25 mouse cellular contexts compared by ENCODE assay signal in genomic region chr4:130917564-130917963, GRCm38 (mm10). TPM values are rescaled to one million over a fixed set of nuclear protein-coding genes. Genes with fewer than 3 reads are reported as not detected.
DNase-seq lines count a peak whose midpoint lies in the region; ATAC-seq and TF ChIP-seq lines count a peak whose summit lies in the region.
"Had no signal": no experiment of that assay in that cellular context is flagged by ENCODE, and none has a peak within 500 bp of the region (broad histone marks: within the 10 kb centered on the region; RNA-seq: fewer than 3 reads in every experiment).

No protein-coding gene starts in this region.

- H3K4me2 ChIP-seq in stomach, postnatal 0 days (replicated peaks; ENCODE audit: low read depth), result no peak overlapping the region
- no peak overlapping the region for H3K4me2 ChIP-seq in intestine, postnatal 0 days (replicated peaks; ENCODE audit: low read depth)
- H3K4me2 ChIP-seq: heart, embryonic 12.5 days; hindbrain, embryonic 15.5 days; intestine, embryonic 15.5 days; kidney, embryonic 15.5 days; limb, embryonic 12.5 days; liver, embryonic 13.5 days; midbrain, embryonic 11.5 days had no signal

- no peak for TF ChIP-seq CTCF in gastrocnemius, adult 2 months (IDR thresholded peaks at IDR 0.05)
- no peak for TF ChIP-seq CTCF in bone marrow, adult 2 months (IDR thresholded peaks at IDR 0.05; ENCODE audit: control insufficient read depth, insufficient read depth, low read length)
- TF ChIP-seq CTCF in stomach, postnatal 0 days (IDR thresholded peaks at IDR 0.05; ENCODE audit: low read depth), result no peak
- no peak for TF ChIP-seq CTCF in intestine, postnatal 0 days (IDR thresholded peaks at IDR 0.05; ENCODE audit: low read depth)

- intact Hi-C loops in gastrocnemius, adult 2 months (cut with DNase I), result no loop called here

- no peaks in the 10 kb centered on the region for H3K27me3 ChIP-seq in megakaryocyte, embryonic 14.5 days (replicated peaks)
- no peaks in the 10 kb centered on the region for H3K27me3 ChIP-seq in stomach, postnatal 0 days (ENCODE audit: control insufficient read depth, insufficient read depth, low read length)
- no peaks in the 10 kb centered on the region for H3K27me3 ChIP-seq in intestine, postnatal 0 days (replicated peaks; ENCODE audit: control insufficient read depth, insufficient read depth, low read length)
- H3K27me3 ChIP-seq: heart, embryonic 12.5 days; hindbrain, embryonic 15.5 days; intestine, embryonic 15.5 days; kidney, embryonic 15.5 days; limb, embryonic 12.5 days; liver, embryonic 13.5 days; Patski had no signal

- 53% methylated on average over 4 of the region's 4 CpGs for WGBS in bone marrow, adult 2 months
- 62% methylated on average over 4 of the region's 4 CpGs for WGBS in stomach, postnatal 0 days
- 65% methylated on average over 4 of the region's 4 CpGs for WGBS in intestine, postnatal 0 days

- no peak overlapping the region for H3K4me3 ChIP-seq in gastrocnemius, adult 2 months
- peak overlapping the region; percentile 97 for H3K4me3 ChIP-seq in megakaryocyte, embryonic 14.5 days (replicated peaks)
- H3K4me3 ChIP-seq in bone marrow, adult 2 months (replicated peaks; ENCODE audit: control insufficient read depth, low read depth, low read length), result no peak overlapping the region
- no peak overlapping the region for H3K4me3 ChIP-seq in stomach, postnatal 0 days (ENCODE audit: low read depth, low read length)
- H3K4me3 ChIP-seq in intestine, postnatal 0 days (ENCODE audit: low read depth, low read length), result no peak overlapping the region
- H3K4me3 ChIP-seq: heart, embryonic 12.5 days; hindbrain, embryonic 15.5 days; intestine, embryonic 15.5 days; kidney, embryonic 15.5 days; limb, embryonic 12.5 days; liver, embryonic 13.5 days had no signal

- no peak overlapping the region for H3K9ac ChIP-seq in stomach, postnatal 0 days (ENCODE audit: low read length)
- H3K9ac ChIP-seq in intestine, postnatal 0 days (ENCODE audit: low read depth, low read length), result no peak overlapping the region
- H3K9ac ChIP-seq: heart, embryonic 12.5 days; hindbrain, embryonic 15.5 days; intestine, embryonic 15.5 days; kidney, embryonic 15.5 days; limb, embryonic 12.5 days; liver, embryonic 13.5 days had no signal

- no peak for DNase-seq in gastrocnemius, adult 2 months
- no peak for DNase-seq in gastrocnemius, adult 18-20 months (ENCODE audit: low spot score)
- DNase-seq in stomach, postnatal 0 days (ENCODE audit: low spot score), result peak; percentile 29
- DNase-seq: cerebellum, adult 11-12 months; cerebellum, postnatal 36 days; heart, postnatal 14 days; liver, embryonic 13.5 days had no signal

- ATAC-seq in megakaryocyte, adult 5-6 weeks (ENCODE audit: poor library complexity, severe bottlenecking), result no peak
- ATAC-seq in stomach, postnatal 0 days (ENCODE audit: low FRiP score, low TSS enrichment), result 0 out of 2 replicates have a peak, but pooled peaks have one; percentile 36
- ATAC-seq in intestine, postnatal 0 days, result no peak
- ATAC-seq: intestine, embryonic 15.5 days; lung, postnatal 0 days; Patski had no signal

- TF ChIP-seq EP300 in stomach, postnatal 0 days (optimal IDR thresholded peaks at IDR 0.05), result no peak

- H3K4me1 ChIP-seq in megakaryocyte, embryonic 14.5 days, result peaks cover 82% of the 10 kb centered on the region
- peaks cover 18% of the 10 kb centered on the region for H3K4me1 ChIP-seq in bone marrow, adult 2 months (ENCODE audit: control insufficient read depth, insufficient read depth, low read length)
- no peaks in the 10 kb centered on the region for H3K4me1 ChIP-seq in stomach, postnatal 0 days (replicated peaks; ENCODE audit: control insufficient read depth, insufficient read depth)
- no peaks in the 10 kb centered on the region for H3K4me1 ChIP-seq in intestine, postnatal 0 days (replicated peaks; ENCODE audit: control insufficient read depth, insufficient read depth, low read length)

- peaks cover 74% of the 10 kb centered on the region for H3K36me3 ChIP-seq in megakaryocyte, embryonic 14.5 days (replicated peaks; ENCODE audit: low read length)
- no peaks in the 10 kb centered on the region for H3K36me3 ChIP-seq in stomach, postnatal 0 days (ENCODE audit: control insufficient read depth, insufficient read depth, low read length)
- no peaks in the 10 kb centered on the region for H3K36me3 ChIP-seq in intestine, postnatal 0 days (ENCODE audit: control insufficient read depth, insufficient read depth)
- H3K36me3 ChIP-seq: heart, embryonic 12.5 days; hindbrain, embryonic 15.5 days; intestine, embryonic 15.5 days; kidney, embryonic 15.5 days; limb, embryonic 12.5 days; liver, embryonic 13.5 days had no signal

- no peak for TF ChIP-seq POLR2A in bone marrow, adult 2 months (IDR thresholded peaks at IDR 0.05; ENCODE audit: borderline replicate concordance, control insufficient read depth, low read depth, low read length)

- no peaks in the 10 kb centered on the region for H3K9me3 ChIP-seq in megakaryocyte, embryonic 14.5 days
- no peaks in the 10 kb centered on the region for H3K9me3 ChIP-seq in stomach, postnatal 0 days (ENCODE audit: control insufficient read depth, low read length)
- no peaks in the 10 kb centered on the region for H3K9me3 ChIP-seq in intestine, postnatal 0 days (ENCODE audit: control insufficient read depth)
- H3K9me3 ChIP-seq: heart, embryonic 12.5 days; hindbrain, embryonic 15.5 days; intestine, embryonic 15.5 days; kidney, embryonic 15.5 days; limb, embryonic 12.5 days; liver, embryonic 13.5 days had no signal

- peak overlapping the region; percentile 50 for H3K27ac ChIP-seq in gastrocnemius, adult 2 months
- H3K27ac ChIP-seq in bone marrow, adult 2 months (ENCODE audit: control insufficient read depth, insufficient read depth, low read depth, low read length, poor library complexity), result 0 out of 2 replicates have a peak overlapping the region, but pooled peaks have one; percentile 0
- H3K27ac ChIP-seq in stomach, postnatal 0 days (replicated peaks), result no peak overlapping the region
- H3K27ac ChIP-seq in intestine, postnatal 0 days (ENCODE audit: low read depth, low read length), result no peak overlapping the region
- H3K27ac ChIP-seq: hindbrain, embryonic 15.5 days; intestine, embryonic 15.5 days; kidney, embryonic 15.5 days; limb, embryonic 12.5 days; liver, embryonic 13.5 days had no signal

RNA-seq across cellular contexts. Expression of gene Laptm5, which starts 4.6 kb away (rescaled TPM):
- total RNA-seq in gastrocnemius, adult 2 months (2021), result 1 to 10 TPM; 2.5 to 5.3 TPM
- total RNA-seq in gastrocnemius, adult 18-20 months (2021), result 1 to 10 TPM; 2.7 to 6.0 TPM
- polyA plus RNA-seq in megakaryocyte, embryonic 14.5 days (2012; ENCODE audit: insufficient read depth, low replicate concordance), result 2,077 and 24,581 TPM in 2 replicates
- total RNA-seq in megakaryocyte, adult 5-6 weeks (2015), result 1,039 and 1,095 TPM in 2 replicates
- 312 and 362 TPM in 2 replicates for total RNA-seq in megakaryocyte, adult 5-6 weeks (2017)
- polyA plus RNA-seq in bone marrow, adult 2 months (2011; ENCODE audit: insufficient read depth, insufficient read length, low replicate concordance, missing spikeins), result 193 and 436 TPM in 2 replicates
- polyA plus RNA-seq in stomach, postnatal 0 days (2015; fragmentation: Nextera tagmentation; extraction: Ambion mirVana), result 30.5 and 34.0 TPM in 2 replicates
- polyA plus RNA-seq in intestine, postnatal 0 days (2015; fragmentation: Nextera tagmentation; extraction: Ambion mirVana), result 25.7 and 27.7 TPM in 2 replicates
- polyA plus RNA-seq: Patski had no signal

RNA-seq across cellular contexts. Expression of gene Matn1, which starts 26.6 kb away (rescaled TPM):
- not detected for total RNA-seq in gastrocnemius, adult 2 months (2021)
- not detected for total RNA-seq in gastrocnemius, adult 18-20 months (2021)
- 1.1 and 4.1 TPM in 2 replicates for polyA plus RNA-seq in megakaryocyte, embryonic 14.5 days (2012; ENCODE audit: insufficient read depth, low replicate concordance)
- not detected in 2 replicates for total RNA-seq in megakaryocyte, adult 5-6 weeks (2015)
- total RNA-seq in megakaryocyte, adult 5-6 weeks (2017), result not detected in 2 replicates
- not detected in 2 replicates for polyA plus RNA-seq in bone marrow, adult 2 months (2011; ENCODE audit: insufficient read depth, insufficient read length, low replicate concordance, missing spikeins)
- 0.05 TPM in 1 of 2 replicates, not detected in the other for polyA plus RNA-seq in stomach, postnatal 0 days (2015; fragmentation: Nextera tagmentation; extraction: Ambion mirVana)
- not detected in 2 replicates for polyA plus RNA-seq in intestine, postnatal 0 days (2015; fragmentation: Nextera tagmentation; extraction: Ambion mirVana)
- total RNA-seq: gastrocnemius, adult 8-10 months; granulocyte monocyte progenitor cell, adult 5-6 weeks; heart, postnatal 14 days had no signal
- polyA plus RNA-seq: forebrain, embryonic 11.5 days; large intestine, adult 2 months; lung, postnatal 0 days; midbrain, embryonic 11.5 days; neural tube, embryonic 11.5 days; Patski; urinary bladder, adult 2 months had no signal

Comparison
In these comparisons a context has a peak if more than half of its experiments do, and no peak if none do; other contexts are left out.
1. H3K27ac ChIP-seq: peak in gastrocnemius, adult 2 months (single experiment) and bone marrow, adult 2 months (single experiment); none in stomach, postnatal 0 days (single experiment) and intestine, postnatal 0 days (single experiment).